Mouse (Mus musculus): ENCODE data around the gene Atxn2.
"Not testable (repeated sequence)": the region's sequence is repeated elsewhere in the genome, so short reads cannot be mapped to it uniquely, and the experiment has no call there.

The Atxn2 gene

DNA sequence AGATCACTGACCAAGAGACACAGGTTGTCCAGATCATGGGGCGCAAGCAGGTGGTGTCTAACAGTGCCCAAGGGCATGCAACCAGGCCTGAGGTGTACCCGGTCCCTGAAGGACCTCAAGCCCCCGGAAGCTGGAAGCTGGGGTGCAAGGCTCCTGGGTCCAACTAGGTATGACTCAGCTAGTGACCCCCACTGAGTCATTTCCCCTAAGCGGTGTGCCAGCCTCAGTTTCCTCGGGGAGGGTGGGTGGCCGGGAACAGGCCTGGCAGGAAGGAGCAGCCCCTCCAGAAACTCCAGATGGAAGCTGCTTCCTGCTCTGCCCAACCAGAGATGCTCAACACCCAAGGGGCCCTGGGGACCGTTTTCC lies 123.1 kb downstream of the Atxn2 start:
- no peak for DNase-seq (ENCODE audit: low read depth in 1 of 2, low spot score in 2 of 2)

DNA sequence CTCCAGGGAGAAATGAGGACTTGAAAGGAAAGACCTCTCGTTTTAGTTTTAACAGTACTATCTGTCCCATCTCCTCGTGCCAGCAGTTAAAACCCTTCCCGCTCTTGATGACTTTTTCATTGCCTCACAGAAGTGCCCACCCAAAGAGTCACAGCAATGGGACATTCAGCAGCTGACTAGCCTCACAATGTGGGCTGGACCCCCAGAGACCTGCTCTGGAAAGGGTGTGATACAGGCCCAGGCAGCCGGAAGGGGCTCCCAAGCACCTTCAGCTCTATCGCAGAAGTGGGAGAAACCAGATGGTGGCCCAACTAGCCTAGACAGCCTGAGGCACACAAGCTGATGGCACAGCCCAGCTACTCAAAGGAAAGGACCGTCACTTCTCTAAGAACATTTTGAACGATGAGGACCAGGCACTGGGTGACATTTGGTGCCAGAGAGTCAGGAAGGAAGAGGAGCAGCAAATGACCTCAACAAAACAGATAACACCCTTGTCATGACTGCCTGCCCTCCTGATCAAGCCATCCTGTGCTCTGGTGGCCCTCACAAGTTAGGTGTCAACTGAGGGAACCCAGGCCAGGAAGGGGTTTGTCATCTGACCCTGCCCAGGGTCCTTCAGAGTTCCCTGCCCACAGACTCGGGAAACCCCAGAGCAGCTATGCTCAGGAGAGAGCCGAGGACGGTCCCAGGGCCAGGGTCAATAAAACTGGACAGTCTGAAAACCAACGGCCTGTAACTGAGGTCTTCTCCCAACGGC lies 124.0 kb downstream of the Atxn2 start:
- DNase-seq (ENCODE audit: low read depth in 1 of 2, low spot score in 2 of 2), result no peak

DNA sequence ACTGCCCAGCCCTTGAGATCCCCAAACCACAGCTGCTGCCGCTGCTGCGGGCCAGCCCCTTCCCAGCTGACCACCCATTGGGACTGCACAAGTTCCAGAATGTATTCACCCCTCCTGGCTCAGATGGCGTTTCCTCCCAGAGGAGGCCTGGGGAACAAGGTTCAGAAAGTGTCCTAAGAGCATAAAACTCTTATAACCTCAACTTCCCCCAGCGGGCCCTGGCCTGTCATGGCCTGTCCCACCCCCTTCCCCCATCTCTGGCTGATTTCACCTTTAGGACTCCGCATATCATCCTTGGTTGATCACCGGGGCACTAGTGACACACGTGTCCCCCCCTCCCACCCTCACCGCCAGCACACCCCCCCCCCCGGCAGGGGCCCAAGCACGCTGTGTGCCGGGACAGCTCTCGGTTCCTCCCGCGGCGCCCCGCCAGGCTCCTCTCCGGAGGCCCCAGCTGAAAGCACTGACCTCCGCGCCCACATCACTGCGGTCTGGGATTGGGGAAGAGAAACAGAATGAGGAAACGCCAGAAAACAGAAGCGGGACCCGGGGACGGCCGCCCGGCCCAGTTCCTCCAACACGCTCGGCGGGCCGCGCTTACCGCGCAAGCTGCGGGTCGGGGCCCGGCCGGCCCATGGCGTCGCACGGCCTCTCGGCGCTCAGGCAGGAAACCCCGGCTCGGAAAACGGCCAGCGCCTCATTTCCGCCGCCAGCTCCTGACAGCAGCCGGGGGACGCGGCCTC lies 125.0 kb downstream of the Atxn2 start:
- peak; percentile 89 to 90 for DNase-seq (ENCODE audit: low read depth in 1 of 2, low spot score in 2 of 2)

DNA sequence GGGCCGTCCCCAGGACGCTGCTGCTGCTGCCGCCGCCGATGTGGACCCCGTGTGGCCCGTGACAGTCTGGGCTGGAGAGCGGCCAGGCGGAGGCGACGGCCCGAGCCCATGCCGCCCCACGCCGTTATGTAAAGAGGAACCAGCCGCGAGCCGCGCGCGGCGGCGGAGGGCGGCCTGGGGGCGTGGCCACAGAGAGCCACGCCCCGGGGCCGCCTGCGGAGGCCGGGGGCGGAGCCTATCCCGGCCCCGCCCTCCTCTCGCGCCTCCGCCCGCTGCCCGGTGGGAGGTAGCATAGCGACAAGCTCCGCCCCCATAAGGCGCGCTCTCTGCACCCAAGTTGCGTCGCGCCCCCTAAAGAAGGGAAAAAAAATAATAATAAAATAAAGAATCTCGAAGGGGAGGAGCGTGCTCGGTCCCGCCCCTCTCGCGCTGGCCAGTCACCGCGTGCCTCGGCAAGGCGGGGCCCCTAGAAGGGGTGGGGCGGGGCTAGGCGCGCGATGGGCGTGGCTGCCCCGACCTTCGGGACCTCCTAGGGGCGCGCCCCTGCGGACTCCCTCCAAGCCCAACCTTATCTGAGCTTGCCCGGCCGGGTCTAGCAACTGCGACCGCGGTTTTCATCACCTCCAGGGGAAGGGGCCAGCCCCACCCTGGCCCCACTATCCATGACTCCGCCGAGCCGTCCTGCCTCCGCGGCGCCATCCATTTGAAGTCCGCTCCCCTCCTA lies 125.7 kb downstream of the Atxn2 start:
- DNase-seq (ENCODE audit: low read depth in 1 of 2, low spot score in 2 of 2), result peak; percentile 83 to 94

DNA sequence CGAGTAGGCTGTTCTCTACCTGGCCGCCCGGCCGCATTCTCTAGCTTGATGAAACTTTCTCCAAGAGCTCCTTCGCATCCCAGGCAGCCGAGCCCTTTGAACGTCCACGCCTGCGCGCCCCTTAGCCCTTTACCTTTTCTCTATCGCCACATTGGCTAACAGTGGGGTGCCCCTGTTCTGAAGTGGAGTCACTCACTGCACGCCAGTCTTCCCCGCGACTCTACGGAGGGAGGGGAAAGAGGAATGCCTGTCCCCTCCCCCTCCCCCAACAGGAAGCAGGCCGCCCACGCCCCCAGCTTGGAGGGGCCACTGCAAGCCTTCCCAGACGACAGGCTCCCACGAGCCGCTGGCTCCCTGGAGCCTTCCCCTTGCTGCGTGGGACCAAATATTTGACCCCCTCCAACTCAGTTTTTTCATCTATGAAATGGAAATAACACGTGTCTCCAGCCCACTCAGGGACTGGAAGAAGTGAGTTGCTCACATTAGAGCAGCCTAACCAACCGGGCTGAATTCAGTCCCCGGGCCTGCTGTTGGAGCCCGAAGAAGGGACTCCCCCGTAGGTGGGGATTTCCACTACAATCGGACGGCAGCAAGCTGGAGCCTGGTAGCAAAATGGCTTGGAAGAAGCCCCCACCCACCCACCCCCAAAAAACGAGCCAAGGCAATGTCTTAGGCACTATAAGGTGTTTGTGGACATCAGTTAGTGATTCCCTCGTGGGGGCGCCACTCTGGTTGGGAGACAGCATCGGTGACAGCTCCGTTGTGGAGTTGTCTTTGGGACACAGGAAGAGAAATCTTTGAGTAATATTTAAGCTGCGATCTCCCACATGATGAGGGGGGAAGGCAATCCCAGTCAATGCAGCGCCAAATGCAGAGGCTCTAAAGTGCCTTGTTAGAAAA lies 126.6 kb downstream of the Atxn2 start, which contains the start of gene Sh2b3:
TSS of gene Sh2b3 (minus strand) at position 206 of the 900 bp plus-strand sequence.
- no peak for DNase-seq (ENCODE audit: low read depth in 1 of 2, low spot score in 2 of 2)

DNA sequence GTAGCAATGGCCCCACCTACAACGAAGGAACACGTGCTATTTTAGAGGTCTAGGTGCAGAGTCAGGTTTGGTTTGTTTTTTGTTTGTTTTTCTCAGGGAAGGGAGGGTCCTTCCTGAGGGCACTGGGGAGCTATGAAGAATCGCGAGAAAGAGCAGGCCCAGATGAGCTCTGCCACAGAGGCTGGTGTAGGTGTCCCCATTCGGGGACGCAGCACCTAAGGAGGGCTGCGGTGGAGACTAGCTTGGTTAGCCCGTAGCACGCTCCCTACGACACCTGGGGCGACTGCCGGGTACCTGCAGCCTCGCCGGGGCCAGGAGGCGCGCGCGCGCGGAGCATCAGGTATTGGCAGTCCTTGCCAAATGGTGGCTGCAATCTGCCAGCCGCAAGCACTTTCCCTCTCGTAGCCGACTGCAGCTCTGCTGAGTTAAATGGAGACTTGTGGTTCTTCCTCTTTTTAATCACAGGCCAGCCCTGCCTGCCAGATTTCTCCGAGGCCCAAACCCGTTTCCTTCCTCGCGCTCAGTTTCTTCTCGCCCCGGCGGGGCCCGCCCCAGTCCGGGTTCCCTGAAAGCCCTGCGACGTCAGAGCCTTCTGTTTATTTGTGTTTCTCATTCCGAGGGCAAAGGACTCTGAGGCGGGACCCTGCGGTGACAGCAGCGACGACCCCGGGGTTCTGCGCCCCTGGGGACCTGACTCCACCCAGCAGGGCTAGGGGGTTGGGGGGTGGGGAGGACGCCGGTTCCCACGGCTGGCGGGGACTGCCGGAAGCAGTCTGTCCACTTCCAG lies 127.4 kb downstream of the Atxn2 start:
- DNase-seq (ENCODE audit: low read depth in 1 of 2, low spot score in 2 of 2), result peak; percentile 66 to 86

DNA sequence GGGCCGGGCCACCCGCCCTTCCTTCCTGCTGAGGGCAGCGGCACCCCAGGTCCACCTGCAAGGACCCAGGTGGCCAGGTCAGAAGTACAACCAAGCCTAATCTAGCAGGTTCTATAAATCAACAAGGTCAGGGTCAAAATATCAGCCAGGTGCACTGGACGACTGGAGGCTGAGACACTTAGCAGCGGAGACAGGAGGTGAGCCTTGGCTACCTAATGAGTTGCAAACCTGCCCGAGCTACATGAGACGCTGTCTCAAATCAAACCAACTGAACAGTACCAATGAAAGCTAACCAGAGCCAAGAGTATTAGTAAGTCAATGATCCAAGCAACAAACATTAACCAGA lies 128.0 kb downstream of the Atxn2 start:
- DNase-seq (ENCODE audit: low read depth in 1 of 2, low spot score in 2 of 2), result no peak

DNA sequence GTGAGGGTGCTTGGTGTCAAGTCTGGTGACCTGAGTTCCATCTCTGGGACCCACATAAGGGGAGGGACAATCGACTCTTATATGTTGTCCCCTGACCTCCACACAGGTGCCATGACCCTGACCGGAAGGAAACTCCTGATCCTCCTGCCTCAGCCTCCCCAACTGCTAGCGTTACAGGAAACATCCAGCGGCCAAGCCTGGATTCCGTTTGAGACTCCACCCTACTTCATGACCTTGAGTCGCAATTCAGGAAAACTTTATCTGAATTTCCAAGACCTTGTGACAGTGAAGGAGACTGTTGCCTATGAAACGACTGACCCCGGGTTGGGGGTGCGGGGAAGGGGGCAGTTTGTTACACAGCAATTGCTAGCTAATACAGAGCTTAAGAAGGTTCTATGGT lies 130.4 kb downstream of the Atxn2 start:
- DNase-seq (ENCODE audit: low read depth in 1 of 2, low spot score in 2 of 2), result no peak

DNA sequence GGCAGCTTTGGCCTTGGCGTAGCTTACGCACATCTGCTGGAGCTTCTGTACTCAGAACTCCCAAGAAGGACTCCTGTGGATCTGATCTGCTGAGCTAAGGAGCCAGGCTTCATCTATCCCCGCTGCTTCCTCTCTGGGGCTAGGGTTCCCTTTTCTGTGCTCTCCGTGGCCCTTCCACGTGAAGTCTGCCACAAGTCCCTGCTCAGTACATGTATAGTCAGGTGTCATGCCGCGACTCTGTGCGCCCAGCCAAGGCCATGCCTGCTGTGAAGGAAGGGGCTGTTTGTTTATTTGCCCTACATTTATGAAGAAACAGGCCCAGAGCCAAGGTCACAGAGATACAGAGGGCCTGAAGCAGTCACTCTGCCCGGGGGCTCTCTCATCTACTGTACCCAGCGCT lies 130.8 kb downstream of the Atxn2 start:
- no peak for DNase-seq (ENCODE audit: low read depth in 1 of 2, low spot score in 2 of 2)

DNA sequence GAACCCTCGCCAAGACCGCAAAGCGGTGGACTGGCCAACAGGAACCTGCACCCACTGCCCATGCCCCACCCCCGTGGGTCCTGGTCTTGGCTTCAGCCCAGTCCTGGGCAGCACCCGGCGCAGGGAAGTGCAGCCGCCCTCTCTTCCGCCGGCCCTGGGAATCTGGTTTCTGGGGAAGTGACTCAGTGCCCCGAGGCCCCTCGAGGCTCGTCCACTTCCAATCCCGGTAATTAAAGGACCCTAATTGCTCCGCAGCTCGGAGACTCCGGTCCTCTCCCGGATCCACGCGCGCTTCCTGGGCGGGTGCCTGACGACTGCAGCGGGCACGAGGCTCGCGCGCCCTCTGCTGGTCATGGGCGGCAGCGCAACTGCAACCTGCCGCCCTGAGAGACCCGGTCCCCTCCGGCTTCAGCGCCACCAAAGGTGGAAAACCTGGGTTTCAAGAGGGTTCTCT lies 131.6 kb downstream of the Atxn2 start:
- peak in 1 of 2 experiments; percentile 68 for DNase-seq (ENCODE audit: low read depth in 1 of 2, low spot score in 2 of 2)

DNA sequence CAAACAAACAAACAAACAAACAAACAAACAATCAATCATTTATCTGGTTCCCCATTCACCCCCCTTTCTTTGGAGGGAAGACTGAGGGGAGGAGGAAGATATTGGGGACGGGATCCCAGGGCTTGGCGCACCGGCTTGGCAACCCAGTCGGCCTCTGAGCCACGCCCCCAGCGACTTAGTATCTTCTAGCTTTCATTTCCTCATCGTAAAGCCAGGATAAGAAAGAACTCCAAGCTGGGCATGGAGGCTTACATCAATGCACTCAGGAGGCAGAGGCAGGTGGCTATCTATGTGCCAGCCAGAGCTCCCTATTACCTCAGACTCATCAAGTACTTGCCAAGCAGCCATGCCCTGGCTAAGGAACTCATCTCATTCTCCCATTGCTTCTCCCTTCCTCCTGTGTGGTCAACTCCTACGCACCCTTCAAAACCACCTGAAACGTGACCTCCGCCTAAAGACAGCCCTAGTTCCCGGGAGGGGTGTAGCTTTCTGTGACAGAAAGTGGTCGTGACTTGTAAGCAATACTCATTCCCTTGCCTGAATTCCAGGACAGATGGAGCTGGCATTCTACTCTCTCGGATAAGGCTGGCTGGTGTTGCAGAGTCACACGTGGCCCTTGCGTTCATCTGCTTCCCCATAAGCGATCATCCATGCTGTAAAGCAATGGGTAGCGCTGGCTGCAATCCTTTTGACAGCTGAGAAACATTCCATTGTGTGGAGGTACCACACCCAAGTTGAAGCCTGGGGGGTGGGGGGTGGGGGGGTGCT lies 132.2 kb downstream of the Atxn2 start:
- no peak for DNase-seq (ENCODE audit: low read depth in 1 of 2, low spot score in 2 of 2)

DNA sequence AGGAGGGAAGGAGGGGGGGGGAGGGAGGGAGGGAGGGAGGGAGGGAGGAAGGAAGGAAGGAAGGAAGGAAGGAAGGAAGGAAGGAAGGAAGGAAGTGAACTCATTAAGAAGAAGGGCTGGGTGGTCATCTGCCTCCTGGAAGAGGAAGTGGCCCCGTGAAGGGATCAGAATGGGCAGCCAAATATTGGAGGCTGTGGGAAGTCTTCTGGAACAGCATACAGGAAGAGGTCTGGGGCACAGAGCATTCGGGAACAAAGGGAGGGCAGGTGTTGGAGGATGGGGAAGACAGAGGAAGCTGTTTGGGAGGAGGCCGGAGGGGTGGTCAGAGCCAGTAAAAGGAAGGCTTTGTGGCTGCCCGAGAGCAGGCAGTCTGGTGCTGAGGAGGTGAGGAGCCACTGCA lies 134.2 kb downstream of the Atxn2 start:
- DNase-seq (ENCODE audit: low read depth in 1 of 2, low spot score in 2 of 2), result no peak

DNA sequence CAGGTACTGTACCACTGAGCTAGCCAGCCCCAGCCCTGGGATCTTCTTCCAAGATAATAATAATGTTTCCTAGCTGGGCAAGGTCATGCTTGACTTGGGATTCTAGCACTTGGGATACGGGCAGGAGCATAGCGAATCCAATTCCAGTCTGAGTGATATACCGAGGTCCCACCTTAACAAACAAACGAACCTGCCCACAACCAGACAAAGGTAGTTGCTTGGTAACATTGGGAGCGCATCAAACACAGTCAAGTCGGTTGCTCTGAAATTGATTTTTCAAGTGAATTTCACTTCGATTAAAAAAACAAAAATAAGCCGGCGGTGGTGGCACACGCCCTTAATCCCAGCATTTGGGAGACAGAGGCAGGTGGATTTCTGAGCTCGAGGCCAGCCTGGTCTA lies 135.2 kb downstream of the Atxn2 start:
- no peak for DNase-seq (ENCODE audit: low read depth in 1 of 2, low spot score in 2 of 2)

DNA sequence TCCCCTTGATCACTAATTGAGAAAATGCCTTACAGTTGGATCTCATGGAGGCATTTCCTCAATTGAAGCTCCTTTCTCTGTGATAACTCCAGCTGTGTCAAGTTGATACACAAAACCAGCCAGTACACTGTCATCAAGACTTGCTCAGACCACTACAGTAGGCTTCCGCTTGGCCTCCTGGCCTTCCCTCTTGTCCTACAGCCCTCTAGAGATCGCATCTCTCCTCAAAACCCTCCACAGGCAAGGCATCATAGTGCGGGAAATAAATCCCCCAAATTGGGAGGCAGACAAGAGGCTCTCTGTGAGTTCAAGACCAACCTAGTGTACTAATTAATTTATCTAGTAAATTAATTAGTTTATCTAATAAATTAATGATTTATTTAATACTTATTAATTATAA lies 136.1 kb downstream of the Atxn2 start:
- DNase-seq (ENCODE audit: low read depth in 1 of 2, low spot score in 2 of 2), result not testable (repeated sequence)

DNA sequence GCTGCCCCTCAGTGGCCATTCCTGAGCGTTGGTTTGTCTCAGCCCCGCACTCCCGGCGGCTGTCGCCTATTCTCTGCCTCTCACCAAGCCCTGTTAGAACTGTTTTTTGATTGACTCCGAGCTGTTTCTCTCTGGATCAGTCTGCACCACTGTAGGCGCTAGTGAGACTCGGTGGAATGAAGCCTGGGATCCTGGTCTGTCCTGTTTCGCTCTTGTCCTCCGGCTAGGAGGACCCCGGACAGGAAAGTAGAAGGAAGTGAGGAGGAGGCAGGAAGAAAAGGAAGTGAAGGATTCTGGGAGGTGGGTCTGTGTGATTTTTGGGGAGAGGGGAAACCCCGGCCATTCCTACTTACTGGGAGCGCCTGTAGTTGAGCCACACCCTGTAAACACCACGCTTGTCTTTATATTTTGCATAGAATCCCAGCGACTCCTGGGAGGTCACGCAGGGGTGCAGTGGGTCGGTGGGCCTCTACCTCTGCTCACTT lies 136.9 kb downstream of the Atxn2 start:
- no peak for DNase-seq (ENCODE audit: low read depth in 1 of 2, low spot score in 2 of 2)

DNA sequence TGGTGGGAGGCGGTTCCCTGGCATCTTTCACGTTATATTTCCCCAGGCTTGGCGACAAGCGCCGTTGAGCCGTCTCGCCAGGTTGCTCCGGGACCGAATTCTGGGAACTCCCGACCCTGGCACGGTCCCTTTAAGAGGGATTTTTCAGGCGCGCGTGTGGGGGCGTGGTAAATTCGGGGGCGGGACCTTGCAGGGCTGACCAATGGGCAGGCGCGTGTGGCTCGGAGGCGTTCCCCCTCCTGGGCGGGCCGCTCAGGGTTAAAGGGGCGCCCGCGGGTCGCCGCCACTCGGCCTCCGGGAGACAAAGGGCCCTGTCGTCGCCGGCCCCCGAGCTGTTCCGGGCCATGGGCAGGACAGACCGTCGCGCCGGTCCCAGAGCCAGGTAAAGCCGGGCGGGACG lies 137.6 kb downstream of the Atxn2 start, which contains the start of gene Pheta1:
TSS of gene Pheta1 (plus strand) at position 242 of the 400 bp plus-strand sequence.
- DNase-seq (ENCODE audit: low read depth in 1 of 2, low spot score in 2 of 2), result peak; percentile 46 to 76

DNA sequence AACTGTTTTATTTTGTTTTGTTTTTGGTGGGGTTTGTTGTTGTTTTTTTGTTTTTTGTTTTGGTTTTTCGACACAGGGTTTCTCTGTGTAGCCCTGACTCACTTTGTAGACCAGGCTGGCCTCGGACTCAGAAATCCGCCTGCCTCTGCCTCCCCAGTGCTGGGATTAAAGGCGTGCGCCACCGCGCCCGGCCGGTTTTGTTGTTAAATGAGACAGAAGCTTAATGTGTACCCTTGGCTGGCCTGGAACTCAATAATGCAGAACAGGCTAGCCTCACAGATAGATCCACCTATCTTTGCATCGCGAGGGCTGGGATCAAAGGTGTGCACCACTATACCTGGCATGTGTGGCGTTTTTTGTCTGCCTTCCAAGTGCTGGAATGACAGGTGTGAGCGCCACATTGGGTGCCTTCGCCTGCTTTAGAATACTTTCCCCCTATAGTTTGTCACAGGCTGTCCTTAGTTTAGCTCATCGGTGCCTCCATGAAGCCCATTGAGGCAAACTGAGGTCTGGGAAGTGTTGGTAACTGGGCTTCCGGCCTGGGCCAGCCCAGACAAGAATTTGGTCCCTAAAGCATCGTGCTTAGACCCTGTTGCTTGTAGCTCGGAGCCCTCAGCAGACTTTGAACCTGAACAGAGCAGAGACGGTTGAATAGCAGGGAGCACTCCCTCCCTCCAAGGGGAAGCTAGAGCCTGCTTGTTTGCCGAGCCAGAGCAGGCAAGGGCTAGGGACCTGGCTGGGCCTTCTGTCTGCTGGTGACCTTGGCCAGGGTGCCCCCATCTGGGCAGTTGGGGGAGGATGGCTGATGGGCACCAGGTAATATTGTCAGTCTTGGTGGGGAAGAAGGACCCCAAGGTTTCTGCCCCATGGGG lies 138.6 kb downstream of the Atxn2 start:
- no peak for DNase-seq (ENCODE audit: low read depth in 1 of 2, low spot score in 2 of 2)

DNA sequence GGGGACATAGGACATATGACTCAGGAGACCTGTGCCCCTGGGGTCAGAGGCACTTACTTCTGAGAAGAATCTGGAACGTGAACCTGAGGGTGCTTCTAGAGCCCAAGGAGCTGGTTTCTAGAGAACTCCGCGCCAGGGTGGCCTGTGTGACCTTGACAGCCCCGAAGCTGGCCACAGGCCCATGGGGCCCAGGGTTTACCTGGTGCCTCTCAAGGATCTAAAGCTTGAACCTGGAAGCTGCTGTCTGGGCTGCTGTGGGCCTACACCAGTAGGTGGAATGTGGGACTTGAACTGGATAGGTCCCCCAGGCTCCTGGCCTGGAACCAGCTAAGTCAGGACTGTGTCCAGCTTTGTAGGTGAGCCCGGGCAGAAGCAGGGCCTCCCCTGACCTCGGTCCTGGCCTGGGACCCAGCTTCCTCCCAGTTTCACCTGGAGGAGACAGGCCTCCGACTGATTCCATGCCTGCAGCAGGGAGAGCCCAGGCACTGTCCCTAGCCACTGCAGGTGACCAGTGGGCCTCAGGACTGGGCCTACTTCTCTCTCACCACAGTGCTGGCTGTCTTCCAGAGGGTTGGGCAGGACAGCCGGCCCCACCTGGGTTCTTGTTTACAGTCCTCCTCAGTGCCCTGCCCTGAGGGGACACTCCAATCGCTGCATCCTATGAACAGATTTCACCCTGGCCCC lies 142.4 kb downstream of the Atxn2 start:
- no peak for DNase-seq (ENCODE audit: low read depth in 1 of 2, low spot score in 2 of 2)
